Mouse (Mus musculus) G1E-ER4 (cell line): Measurements from ENCODE around the gene Sppl3. TPM values are rescaled to one million over a fixed set of nuclear protein-coding genes. Genes with fewer than 3 reads are reported as not detected.

Experiments used
- GATA1 ChIP-seq: IDR thresholded peaks from one replicate; pipeline ENCODE4 v1.8.0; 2012; ENCODE audit warnings: low read length, inconsistent platforms
- polyA plus RNA-seq: library from polyadenylated mRNA; stranded (reverse); fragments of >175 nt; gene quantifications from 2 replicates; pipeline ENCODE4 v1.2.3, GENCODE M21; 2012

Sppl3 gene
- polyA plus RNA-seq, 1 experiment = 31.9 TPM

DNA sequence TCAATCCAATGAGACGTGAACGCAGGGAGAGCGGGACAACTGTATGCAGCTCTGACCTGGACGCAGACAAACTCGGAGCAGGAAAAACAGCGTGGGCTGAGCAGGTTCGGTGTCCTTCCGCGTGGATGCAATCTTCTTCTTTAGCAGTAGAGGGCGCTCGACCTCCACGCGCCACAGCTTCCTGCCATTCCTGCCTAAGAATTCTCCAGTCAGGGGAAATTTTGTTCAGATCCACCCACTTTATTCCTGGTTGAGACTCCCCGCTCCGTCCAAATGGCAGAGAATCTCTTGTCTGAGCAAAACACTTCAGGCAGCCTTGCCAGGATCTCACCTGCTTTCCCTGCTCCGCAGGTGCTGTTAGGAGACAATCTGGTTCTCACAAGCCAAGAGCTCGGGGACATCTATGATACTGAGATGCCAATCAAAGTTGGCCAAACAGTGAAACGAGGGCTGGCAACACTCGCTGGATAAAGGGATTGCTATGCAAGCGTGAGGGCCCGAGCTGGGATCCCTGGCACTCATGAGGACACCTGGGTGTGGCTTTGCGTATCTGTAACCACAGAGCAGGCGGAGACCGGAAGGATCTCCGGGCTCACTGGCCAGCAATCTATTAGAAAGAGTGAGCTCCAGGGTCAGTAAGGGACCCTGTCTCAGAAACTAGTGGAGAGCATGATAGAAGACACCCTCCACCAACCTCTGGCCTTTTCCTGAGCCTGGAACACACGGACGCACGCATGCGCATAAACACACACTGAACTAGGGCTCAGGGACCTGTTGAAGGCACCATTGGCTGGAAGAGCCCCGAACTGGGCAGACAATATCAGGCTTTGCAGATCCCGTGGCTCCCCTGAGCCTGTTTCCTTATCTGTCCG, 31.5 kb upstream of the Sppl3 start:
- TF ChIP-seq GATA1 = no peak

DNA sequence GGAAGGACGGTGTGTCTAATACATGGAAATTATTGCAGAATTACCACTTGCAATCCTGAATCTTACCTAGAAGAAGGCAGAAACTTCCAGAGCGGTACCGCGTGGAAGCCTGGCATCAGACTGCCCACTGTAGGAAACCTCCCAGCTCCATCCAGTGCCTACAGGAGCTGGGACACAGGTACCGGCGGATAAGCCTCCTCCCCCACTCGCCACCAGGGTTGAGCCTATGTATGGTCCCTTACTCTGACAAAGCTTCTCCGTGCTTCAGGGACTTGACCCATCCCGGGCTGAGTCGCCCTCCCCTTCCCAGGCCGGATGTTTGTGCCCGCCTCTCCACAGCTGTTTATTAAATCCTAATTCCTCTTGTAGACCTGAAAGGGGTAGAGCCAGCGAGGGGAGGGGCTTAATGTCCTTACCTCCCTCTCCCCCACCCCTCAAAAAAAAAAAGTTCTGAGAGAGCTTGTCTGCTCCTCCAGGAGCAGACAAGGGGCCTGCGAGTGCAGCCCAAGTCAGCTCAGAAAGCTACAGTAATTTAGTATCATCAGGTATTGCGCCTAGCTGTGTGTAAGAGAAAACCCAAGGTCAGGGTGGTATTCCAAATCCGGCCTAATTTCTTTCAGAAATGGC, 30.7 kb upstream of the Sppl3 start:
- TF ChIP-seq GATA1 = no peak

- no peak for TF ChIP-seq GATA1
Measured at GRCm38 (mm10) chr5:114982001-114982400, 28.9 kb upstream of the Sppl3 start.

DNA sequence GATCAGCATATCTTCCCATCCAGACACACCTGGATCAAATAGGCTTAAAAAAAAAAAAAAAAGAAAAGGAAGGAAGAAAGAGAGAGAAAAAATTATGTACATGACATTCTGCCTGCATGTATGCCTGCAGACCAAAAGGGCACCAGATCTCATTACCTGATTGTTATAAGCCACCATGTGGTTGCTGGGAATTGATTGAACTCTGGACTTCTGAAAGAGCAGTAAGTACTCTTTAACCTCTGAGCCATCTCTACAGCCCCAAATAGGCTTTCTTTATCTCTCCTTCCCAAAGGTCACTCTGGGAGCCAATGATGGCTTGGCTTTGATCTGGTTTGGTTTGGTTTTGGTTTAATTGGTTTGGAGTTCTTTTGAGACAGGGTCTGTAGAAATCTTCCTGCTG, 25.9 kb upstream of the Sppl3 start:
- no peak for TF ChIP-seq GATA1

DNA sequence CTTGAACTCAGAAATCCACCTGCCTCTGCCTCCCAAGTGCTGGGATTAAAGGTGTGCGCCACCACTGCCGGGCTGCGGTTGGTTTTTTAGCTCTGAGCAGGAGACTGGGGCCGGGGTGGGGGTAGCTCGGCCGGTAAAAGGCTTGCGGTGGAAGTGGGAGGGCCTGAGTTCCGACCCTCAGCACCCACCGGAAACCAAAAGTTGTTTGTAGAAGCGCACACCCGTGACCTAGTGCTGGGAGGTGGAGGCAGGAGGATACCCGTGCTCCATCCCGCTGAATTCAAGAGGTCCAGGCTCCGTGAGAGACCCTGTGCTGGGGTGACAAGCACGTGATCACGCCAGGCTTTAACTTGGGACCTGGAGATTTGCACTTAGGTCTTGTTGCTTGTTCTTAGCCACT, 14.5 kb upstream of the Sppl3 start:
- TF ChIP-seq GATA1 = no peak

GRCm38 (mm10) chr5:114997327-114997726, 13.6 kb upstream of the Sppl3 start:
- no peak for TF ChIP-seq GATA1

- TF ChIP-seq GATA1 = no peak
Measured at GRCm38 (mm10) chr5:115000503-115000902, 10.4 kb upstream of the Sppl3 start.

DNA sequence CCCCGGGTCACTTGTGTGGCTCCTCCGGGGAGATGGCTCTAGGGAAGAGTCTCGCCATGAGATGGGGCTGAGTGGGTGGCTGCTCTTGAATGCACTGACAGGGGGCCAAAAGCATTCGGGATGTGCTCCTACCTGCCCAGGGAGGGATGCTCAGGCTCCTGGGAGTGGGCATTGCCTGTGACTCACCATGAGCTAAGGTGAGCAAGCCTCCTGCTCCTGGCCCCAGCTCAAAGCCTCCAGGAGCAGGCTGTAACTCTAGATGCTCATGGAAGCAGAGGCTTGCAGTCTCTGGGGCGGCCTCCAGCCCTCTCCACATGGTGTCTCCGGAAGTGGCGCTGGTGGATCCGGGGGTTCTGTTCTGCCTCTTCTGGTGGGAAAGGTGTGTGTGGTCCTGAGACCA, 9.5 kb upstream of the Sppl3 start:
- no peak for TF ChIP-seq GATA1

DNA sequence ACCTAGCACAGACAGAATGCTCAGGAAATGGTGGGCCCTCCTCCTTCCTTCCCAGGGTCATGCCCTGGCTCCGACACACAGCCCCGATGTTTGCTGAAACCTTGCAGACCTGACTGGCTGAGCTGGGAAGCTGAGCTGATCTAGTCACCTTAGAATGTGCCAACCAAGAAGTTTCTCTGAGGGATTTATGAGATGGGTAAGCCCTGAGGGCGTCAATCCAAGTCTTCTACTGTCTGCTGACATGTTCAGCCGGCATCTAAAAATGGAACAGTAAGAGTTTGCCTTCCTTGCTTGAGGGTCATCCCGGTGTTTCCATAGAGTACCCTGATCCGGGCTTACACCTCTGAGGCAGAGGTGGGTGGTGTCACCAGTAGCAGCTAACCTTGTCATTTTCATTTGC, 8.2 kb upstream of the Sppl3 start:
- no peak for TF ChIP-seq GATA1

GRCm38 (mm10) chr5:115003224-115003873, 7.6 kb upstream of the Sppl3 start:
- no peak for TF ChIP-seq GATA1

- TF ChIP-seq GATA1 = no peak
Measured at GRCm38 (mm10) chr5:115007768-115008167, 3.2 kb upstream of the Sppl3 start.

- TF ChIP-seq GATA1 = no peak
Measured at GRCm38 (mm10) chr5:115008307-115008706, 2.6 kb upstream of the Sppl3 start.

- TF ChIP-seq GATA1 = no peak
Measured at GRCm38 (mm10) chr5:115009143-115009542, 1.8 kb upstream of the Sppl3 start.

DNA sequence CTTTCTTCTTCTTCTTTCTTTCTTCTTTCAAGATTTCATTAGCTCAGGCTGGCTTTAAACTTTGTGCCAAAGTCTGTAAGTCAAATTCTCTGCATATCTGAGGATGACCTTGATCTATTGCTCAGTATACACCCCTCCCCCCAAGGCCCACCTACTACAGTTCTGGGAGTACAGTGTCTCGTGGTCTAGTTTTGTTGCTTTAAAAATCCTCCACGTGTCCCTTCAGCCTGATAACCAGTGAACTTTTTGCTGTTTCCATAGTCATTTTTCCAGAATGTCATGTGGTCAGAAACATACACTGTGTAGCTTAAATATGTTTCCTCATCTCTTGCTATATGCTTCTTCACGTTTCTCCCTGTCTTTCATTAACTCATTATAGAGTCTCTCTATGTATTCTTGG, 976 bp upstream of the Sppl3 start:
- TF ChIP-seq GATA1 = no peak

GRCm38 (mm10) chr5:115011217-115011518, 231 bp downstream of the Sppl3 start:
- TF ChIP-seq GATA1 = no peak

DNA sequence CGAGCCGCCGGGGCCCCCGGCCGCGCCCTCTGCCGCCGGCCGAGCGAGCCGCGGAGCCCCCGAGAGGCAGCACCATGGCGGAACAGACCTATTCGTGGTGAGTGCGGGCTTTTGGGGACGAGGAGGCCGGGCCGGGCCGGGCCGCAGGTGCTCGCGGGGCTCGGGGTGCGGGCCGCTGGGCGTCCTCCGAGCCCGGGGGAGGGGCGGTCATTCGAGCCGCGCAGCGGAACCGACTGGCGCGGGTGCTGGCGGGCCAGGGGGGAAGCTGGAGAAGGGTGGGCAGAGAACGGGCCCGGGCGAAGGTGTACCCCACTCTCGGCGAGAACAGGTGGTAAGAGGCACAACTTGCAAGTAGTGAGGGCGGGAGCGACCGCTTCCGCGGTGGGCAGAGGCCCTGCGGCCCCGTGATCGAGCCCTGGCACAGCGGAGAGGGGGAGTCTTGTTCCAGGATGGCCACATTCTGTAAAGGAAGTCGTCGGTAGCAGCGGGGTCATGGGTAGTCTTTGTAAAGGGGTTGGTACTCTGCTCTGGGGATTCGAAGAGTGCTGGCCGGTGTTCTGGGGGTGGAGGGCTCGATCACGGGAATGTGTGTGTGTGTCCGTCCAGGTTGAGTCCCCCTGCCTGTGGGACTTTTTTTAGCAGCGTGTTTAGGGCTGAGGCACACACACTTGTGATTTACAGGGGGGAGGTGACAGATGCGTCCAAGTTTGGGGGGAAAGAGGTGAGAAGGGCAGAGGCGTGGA, 753 bp downstream of the Sppl3 start:
- no peak for TF ChIP-seq GATA1
